Mouse (Mus musculus) right cerebral cortex, adult 18-20 months (tissue): ENCODE data around the gene Pin4.

Experiments used
- DNase-seq: peaks from one replicate; pipeline ENCODE4 v3.0.0; 2022; ENCODE audit warnings: mixed read lengths

Gene Pin4

DNA sequence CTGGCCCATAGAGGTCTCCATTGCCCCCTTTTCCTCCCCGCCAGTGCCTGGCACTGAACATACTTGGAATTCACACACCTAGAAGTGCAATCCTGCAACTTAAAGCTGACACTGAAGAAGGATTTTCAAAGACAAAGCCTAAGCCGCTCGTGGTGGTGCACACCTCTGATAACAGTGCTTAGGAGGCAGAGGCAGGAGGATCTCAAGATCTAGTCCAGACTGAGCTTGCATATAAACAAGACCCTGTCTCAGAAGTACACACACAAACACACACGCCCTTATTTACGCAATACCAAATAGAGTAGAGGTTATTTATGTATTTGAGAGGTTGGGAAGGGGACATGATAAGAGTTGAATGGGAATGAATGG is 38.2 kb downstream of the Pin4 start:
- DNase-seq = no peak

- DNase-seq = no peak
These were observed 40.5 kb downstream of the Pin4 start for GRCm38 (mm10) chrX:102159778-102160177.

DNA sequence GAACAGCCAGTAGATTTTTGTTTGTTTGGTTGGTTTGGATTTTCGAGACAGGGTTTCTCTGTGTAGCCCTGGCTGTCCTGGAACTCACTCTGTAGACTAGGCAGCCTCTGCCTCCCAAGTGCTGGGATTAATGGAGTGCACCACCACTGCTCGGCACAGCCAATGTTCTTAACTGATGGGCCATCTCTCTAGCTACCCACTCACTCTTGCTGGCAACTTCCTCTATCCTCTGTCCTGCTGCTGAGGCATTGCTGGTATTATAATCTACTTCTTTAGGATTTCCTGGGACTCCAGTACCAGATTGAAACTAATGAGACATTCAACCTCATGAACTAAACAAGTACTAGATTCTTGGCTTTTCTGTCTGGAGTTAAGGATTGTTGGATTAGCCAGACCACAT is 41.3 kb downstream of the Pin4 start:
- no peak for DNase-seq

DNA sequence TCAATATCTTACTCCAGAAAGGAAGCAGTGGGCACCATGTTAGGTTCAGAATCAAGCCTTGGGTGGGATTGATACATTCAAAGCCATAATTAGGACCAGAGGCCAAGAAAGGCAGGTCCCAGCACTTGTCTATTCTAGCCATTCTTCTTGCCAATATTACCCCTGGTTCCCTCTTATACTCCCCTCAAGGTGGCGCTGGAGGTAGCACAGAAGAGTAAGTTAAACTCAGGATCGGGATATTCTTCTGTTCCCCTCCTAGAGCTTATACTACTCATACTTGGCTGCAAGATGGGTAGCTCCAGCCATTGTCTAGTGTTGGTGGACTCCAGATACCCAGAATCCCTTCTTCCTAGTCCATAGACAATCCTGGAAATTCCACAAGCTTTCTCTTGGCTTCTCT is 43.8 kb downstream of the Pin4 start:
- DNase-seq = no peak

DNA sequence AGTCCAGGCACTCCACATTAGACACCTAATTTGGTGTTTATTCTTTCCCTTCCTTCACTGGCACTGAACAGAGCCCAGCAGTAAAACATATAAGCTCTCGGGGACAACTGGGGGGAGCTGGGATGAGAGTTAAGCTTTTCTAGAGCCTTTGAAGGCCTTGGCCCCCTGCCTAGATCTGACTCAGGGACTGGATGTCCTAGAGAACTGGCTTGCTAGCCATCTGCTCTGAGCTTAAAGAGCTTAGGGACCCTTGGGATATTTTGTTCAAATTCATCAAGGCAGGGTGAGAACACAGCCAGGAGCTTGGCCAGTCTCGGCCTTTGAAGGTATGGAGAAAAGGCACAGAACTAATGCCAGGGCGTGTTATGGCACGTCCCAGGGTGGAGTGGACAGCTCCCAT is 44.3 kb downstream of the Pin4 start:
- DNase-seq = no peak

DNA sequence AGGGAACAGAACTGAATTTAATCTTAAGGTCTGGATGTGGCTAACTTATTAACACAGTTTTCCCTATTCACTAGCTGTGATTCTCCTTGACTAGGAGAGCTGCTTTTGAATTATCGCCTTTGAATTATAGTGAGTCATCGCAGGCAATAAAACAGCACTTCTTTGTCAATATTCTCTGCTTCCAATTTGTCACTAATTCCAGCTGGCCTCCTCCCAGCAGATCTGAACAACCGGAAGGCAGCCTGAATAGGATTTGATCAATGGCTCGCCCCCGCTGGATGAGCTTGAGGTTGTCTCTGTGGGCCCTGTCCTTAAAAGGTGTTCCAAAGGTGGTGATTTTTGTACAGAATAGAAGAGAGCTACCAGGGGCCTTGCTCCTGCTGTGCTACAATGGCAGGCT is 47.3 kb downstream of the Pin4 start:
- DNase-seq = no peak

DNA sequence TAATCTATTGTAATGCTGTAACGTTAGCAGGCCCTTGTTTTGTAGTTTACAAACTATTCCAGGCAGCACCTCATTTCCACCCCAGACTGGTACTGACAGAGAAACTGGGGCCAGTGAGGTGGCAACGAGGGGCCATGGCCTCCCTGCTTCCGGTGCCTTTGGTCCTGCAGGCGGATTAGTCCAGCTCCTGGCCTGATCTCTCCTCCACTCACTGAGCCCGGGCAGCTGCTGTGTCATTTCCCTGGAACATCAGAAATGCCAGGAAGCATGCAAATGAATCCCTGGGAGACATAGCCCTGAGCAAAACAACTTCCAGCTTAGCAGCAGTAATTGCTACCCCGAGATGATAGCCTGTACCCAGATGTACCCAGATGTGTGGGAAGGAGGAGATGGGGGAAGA is 47.7 kb downstream of the Pin4 start:
- no peak for DNase-seq

- DNase-seq = no peak
These were observed 50.5 kb downstream of the Pin4 start for GRCm38 (mm10) chrX:102169724-102170123.

GRCm38 (mm10) chrX:102170135-102170534 is 50.9 kb downstream of the Pin4 start:
- no peak for DNase-seq

DNA sequence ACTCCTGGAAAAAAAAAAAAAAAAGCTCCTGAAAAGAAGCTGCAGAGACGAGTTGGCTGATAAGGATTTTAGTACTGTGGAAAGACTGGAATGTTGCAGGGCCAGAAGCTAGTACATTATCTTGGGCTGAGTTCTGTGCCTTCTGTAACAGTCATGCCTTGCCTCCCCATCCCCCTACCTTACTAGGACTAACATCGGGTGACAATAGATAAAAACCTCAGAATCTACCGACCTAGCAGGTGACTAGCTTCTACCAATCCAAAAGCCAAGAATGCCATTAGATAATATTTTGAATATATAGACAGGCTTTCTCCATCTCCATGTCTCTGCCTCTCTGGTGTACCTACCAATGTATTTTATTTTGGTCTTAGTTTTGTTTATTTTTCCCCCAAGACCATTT is 51.7 kb downstream of the Pin4 start:
- DNase-seq = no peak

GRCm38 (mm10) chrX:102175538-102176287 is 56.5 kb downstream of the Pin4 start:
- no peak for DNase-seq
